Mouse (Mus musculus) 3134 (cell line): ENCODE measurements at regions not wholly inside any gene's neighbourhood (a gene's known extent, or its start where the extent isn't known, plus 50 kb on each side); places are given as distances from the start of the nearest gene placed in this dataset.

ENCODE experiments used
- DNase-seq: peaks from one replicate; pipeline ENCODE4 v3.0.0-alpha.2; 2011; ENCODE audit warnings: low spot score; ENCODE audit not compliant: insufficient read length; ENCODE audit errors: extremely low read depth

GRCm38 (mm10) chr3:80422646-80423045 is 380.0 kb downstream of the Gria2 start:
- DNase-seq: no peak
